Mouse (Mus musculus) intestine, postnatal 0 days (tissue): ENCODE data around the gene Caskin2. TPM values are rescaled to one million over a fixed set of nuclear protein-coding genes. Genes with fewer than 3 reads are reported as not detected.
A peak's percentile ranks its signal among the peaks of the same experiment; 100 is the strongest.

Experiments used
- ATAC-seq: fragments of 200-750 bp; cut with Nextera tagmentation; 2 replicates; pipeline ENCODE4 v1.8.0; 2017; ENCODE audit warnings: mild to moderate bottlenecking, moderate TSS enrichment, moderate library complexity
- H3K27ac ChIP-seq: fragments of 300-500 bp; sonication (generic); 2 replicates; pipeline ENCODE4 v1.5.1; 2014; ENCODE audit warnings: mild to moderate bottlenecking, low read depth, low read length, moderate library complexity
- H3K27me3 ChIP-seq: fragments of 300-500 bp; sonication (generic); replicated peaks from 2 replicates; pipeline ENCODE4 v1.6.1; 2014; ENCODE audit warnings: low read length, mixed read lengths; ENCODE audit not compliant: control insufficient read depth, insufficient read depth
- H3K36me3 ChIP-seq: fragments of 300-500 bp; sonication (generic); 2 replicates; pipeline ENCODE4 v1.6.1; 2014; ENCODE audit warnings: mild to moderate bottlenecking, moderate library complexity; ENCODE audit not compliant: control insufficient read depth, insufficient read depth
- H3K4me1 ChIP-seq: fragments of 300-500 bp; sonication (generic); replicated peaks from 2 replicates; pipeline ENCODE4 v1.6.1; 2014; ENCODE audit warnings: antibody characterized with exemption, low read length, mixed read lengths; ENCODE audit not compliant: control insufficient read depth, insufficient read depth
- H3K4me2 ChIP-seq: fragments of 300-500 bp; sonication (generic); replicated peaks from 2 replicates; pipeline ENCODE4 v1.6.1; 2014; ENCODE audit warnings: low read depth, mild to moderate bottlenecking, moderate library complexity
- H3K4me3 ChIP-seq: fragments of 300-500 bp; sonication (generic); 2 replicates; pipeline ENCODE4 v1.5.1; 2014; ENCODE audit warnings: low read depth, low read length
- H3K9ac ChIP-seq: fragments of 300-500 bp; sonication (generic); 2 replicates; pipeline ENCODE4 v1.6.1; 2014; ENCODE audit warnings: mild to moderate bottlenecking, low read depth, low read length
- H3K9me3 ChIP-seq: fragments of 300-500 bp; sonication (generic); 2 replicates; pipeline ENCODE4 v1.6.1; 2016; ENCODE audit warnings: mixed run types; ENCODE audit not compliant: control insufficient read depth
- CTCF ChIP-seq: sonication (generic); IDR thresholded peaks from 2 replicates; pipeline ENCODE4 v1.5.1; 2016; ENCODE audit warnings: low read depth, mild to moderate bottlenecking, control low read depth, antibody characterized with exemption, moderate library complexity
- WGBS: fragments of 180-500 bp; shearing (Covaris S2); extraction: QIAGEN DNeasy Blood & Tissue Kit; methylation state at CpG from one replicate; pipeline ENCODE4 v1.1.7; 2014; 5-methylcytosine and 5-hydroxymethylcytosine counted together
- polyA plus RNA-seq: library from polyadenylated mRNA; unstranded; fragments of >200 nt; fragmentation: Nextera tagmentation; extraction: Ambion mirVana; gene quantifications from 2 replicates; pipeline ENCODE4 v1.2.1, GENCODE M21; 2015

Caskin2 gene
- polyA plus RNA-seq, 1 experiment from 2014 or later = 7.4 TPM

DNA sequence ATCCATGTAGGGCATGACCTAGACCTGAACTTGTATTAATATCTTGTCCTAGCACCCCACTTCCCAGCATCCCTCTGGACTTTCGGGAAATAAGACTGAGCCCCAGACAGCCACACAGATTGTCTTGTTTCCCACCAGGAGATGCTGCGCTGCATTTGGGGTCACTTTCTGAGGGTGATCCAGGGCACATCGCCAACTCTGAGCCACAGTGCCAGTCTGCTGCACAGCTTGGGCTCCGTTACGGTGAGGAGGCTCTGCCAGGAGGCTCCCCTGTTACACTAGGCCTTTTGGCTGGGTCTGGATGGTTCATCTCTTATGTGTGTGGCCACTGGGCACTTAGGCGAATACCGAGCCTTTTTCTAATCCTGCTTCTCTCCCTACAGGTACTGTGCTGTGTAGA lies 23.7 kb downstream of the Caskin2 start:
- TF ChIP-seq CTCF = no peak
- Histone ChIP-seq H3K4me2 (no peak overlapping the region), H3K36me3 (peaks cover 84% of the 10 kb centered on the region), H3K4me1 (no peaks in the 10 kb centered on the region), H3K4me3 (no peak overlapping the region), H3K9me3 (no peaks in the 10 kb centered on the region), H3K9ac (no peak overlapping the region), H3K27ac (no peak overlapping the region), H3K27me3 (no peaks in the 10 kb centered on the region)
- ATAC-seq = no peak
- WGBS = 95% methylated on average over 7 of the region's 7 CpGs

DNA sequence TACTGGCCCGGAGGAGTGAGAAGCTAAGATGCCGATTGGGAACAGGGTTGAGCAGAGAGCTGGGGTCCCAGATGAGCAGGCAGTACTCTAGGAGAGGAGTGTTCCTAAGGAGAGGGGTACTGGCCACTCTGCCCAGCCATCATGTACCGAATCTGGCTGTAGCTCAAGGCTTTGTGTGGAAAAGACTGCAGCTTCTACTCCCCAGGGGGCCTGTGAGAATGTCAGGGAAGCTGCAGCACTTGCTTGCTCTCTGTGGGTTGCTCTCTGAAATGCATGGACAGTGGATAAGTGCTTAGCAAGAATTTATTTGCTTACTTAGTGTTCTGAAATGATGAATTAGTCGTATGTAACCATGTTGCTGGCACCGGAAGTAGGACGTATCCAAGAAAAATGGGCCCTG lies 27.0 kb downstream of the Caskin2 start:
- Histone ChIP-seq H3K27ac (no peak overlapping the region), H3K4me3 (no peak overlapping the region), H3K9ac (no peak overlapping the region), H3K36me3 (peaks cover 52% of the 10 kb centered on the region; the same call in 1 of the 2 replicates), H3K4me2 (no peak overlapping the region), H3K27me3 (no peaks in the 10 kb centered on the region), H3K4me1 (no peaks in the 10 kb centered on the region), H3K9me3 (no peaks in the 10 kb centered on the region)
- 0 out of 2 replicates have a peak, but pooled peaks have one; percentile 5 for TF ChIP-seq CTCF
- 85% methylated on average over 6 of the region's 6 CpGs for WGBS
- ATAC-seq = no peak

DNA sequence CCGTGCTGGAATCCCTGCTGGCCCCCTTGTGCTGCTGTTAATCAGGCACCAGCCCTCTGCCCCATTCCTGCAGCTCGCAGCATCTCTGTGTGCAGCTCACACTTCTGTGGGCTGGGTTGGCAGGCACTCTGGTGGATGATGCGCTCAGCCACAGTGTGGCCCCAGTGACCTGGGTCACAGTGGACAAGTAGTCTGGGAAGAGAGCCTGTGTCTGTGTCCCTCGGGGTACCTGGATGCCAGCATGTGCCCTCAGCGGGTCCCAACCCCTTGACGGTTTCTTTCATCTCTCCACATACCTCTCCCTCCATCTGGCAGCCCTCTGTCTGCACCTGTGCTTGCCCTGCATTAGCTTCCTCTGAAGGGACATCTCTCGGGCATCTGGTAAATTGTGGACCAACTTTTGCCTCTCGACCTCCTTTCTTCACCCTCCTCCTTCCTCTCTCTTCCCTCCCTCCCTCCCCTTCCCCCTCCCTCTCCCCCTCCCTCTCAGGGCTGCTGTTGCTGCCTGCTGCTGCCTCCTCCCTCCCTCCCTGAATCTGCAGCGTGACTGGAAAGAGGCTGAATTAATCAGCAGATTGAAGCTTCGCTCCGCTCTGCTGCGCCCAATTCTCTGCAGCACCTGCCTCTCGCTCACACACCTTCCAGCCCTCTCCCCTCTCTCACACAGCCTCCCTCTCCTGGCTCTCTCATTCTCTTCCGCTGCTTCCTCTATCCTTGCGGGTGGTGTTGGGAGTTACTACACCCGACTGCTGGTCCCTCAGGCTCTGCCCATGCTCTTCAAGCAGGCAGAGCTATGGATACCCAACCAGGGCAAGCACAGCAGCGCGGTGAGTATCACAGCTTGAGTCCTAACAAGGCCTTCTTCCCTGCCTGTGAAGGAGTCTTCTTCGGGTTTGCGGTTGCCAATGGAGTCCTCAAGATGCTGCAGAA lies 33.0 kb downstream of the Caskin2 start:
- H3K9ac ChIP-seq = no peak overlapping the region
- H3K27ac ChIP-seq = peak overlapping the region; percentile 86; the same call in 1 of the 2 replicates
- H3K27me3 ChIP-seq = no peaks in the 10 kb centered on the region
- H3K36me3 ChIP-seq = peaks cover 1% of the 10 kb centered on the region; the same call in 1 of the 2 replicates
- TF ChIP-seq CTCF = no peak
- 46% methylated on average over 20 of the region's 20 CpGs for WGBS
- peaks cover 18% of the 10 kb centered on the region for H3K4me1 ChIP-seq
- H3K4me3 ChIP-seq = no peak overlapping the region
- no peak for ATAC-seq
- peak overlapping the region; percentile 27; the same call in 1 of the 2 replicates for H3K4me2 ChIP-seq
- H3K9me3 ChIP-seq = no peaks in the 10 kb centered on the region

DNA sequence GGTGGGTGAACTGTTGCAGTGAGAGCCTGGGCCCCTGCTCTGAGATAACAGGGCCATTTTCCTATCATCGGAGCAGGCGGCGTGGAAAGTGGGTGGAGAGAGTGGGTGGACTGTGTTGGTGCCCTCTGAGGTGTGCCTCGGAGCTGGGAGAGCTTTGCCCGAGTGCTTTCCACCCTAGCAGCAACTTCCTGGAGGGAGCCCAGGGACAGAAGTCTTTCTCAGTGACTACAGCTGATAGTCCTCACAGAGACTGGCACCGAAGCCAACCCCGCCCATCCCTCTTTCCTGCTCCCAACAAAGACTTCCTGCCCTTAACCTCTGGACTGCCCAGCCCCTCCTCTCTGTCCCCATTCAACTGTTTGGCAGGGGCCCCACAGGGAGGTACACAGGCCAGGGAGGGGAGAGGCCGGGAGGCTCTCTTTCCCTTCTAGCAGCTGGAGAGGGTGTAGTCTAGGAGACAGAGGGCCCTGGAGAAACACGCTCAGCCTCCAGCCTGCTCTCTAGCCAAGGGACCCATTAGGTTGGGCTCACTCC lies 34.3 kb downstream of the Caskin2 start:
- Histone ChIP-seq H3K27ac (peak overlapping the region; percentile 86), H3K9ac (no peak overlapping the region), H3K9me3 (no peaks in the 10 kb centered on the region), H3K36me3 (no peaks in the 10 kb centered on the region; the same call in 1 of the 2 replicates), H3K4me2 (peak overlapping the region; percentile 52), H3K4me1 (peaks cover 18% of the 10 kb centered on the region), H3K4me3 (no peak overlapping the region), H3K27me3 (no peaks in the 10 kb centered on the region)
- no peak for TF ChIP-seq CTCF
- peak; percentile 97 for ATAC-seq
- 2% methylated on average over 9 of the region's 9 CpGs for WGBS

DNA sequence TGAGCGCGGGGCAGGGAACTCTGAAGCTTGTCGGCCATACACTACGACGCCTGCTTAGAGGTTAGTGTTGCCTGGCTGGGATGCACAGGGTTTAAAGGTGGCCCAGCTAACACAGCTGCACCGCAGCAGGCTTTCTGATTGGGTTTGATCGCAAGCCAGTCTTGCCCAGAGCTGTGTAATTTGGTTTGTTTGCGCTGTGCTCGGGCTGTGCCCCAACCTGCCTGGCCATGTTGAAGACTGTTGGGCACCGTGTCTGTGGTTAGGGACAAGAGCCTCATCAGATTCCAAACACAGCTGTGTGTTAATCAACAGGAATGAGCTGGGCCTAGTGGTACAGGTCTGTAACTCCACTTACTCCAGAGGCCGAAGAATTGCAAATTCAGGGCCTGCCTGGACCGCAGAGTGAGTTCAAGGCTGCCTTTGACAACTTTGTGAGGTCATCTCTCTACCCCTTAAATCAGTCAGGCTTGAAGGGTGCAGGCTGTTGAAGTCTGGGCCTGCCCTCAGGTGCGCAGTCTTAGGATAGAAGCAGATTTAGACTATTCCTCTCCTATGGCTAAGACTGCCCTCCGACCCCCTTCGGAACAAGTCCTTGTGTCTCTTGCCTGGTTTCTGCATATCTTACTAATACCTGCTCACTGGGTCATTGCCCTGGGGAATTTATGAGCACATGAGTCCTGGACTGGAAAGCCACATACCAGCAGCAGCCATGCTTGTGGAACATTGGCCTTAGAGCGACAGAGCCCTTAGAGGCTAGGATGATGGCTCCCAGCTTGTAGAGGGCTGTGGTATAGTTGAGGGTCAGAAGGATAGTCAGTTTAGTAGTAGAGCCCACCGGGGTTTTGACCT lies 35.7 kb downstream of the Caskin2 start:
- ATAC-seq = no peak

More for the DNA sequence above, 35.7 kb downstream of the Caskin2 start:
- H3K9me3 ChIP-seq = no peaks in the 10 kb centered on the region
- WGBS = 77% methylated on average over 17 of the region's 17 CpGs
- no peak overlapping the region for H3K4me2 ChIP-seq
- H3K27me3 ChIP-seq = no peaks in the 10 kb centered on the region
- H3K4me1 ChIP-seq = peaks cover 18% of the 10 kb centered on the region
- no peak for TF ChIP-seq CTCF
- H3K9ac ChIP-seq = no peak overlapping the region
- peak overlapping the region; percentile 1; the same call in 1 of the 2 replicates for H3K27ac ChIP-seq
- H3K36me3 ChIP-seq = no peaks in the 10 kb centered on the region; the same call in 1 of the 2 replicates
- no peak overlapping the region for H3K4me3 ChIP-seq
